Mouse (Mus musculus) neural tube, embryonic 12.5 days (tissue): ENCODE results near the gene Slc35f6. TPM values are rescaled to one million over a fixed set of nuclear protein-coding genes. Genes with fewer than 3 reads are reported as not detected.

Experiments used
- ATAC-seq: fragments of 200-750 bp; cut with Nextera tagmentation; 2 replicates; pipeline ENCODE4 v1.8.0; 2017; ENCODE audit warnings: low read depth, mild to moderate bottlenecking, moderate TSS enrichment, moderate library complexity; ENCODE audit not compliant: low FRiP score
- H3K27ac ChIP-seq: fragments of 300-500 bp; sonication (generic); 2 replicates; pipeline ENCODE4 v1.5.1; 2016
- H3K27me3 ChIP-seq: fragments of 300-500 bp; sonication (generic); replicated peaks from 2 replicates; pipeline ENCODE4 v1.6.1; 2016; ENCODE audit warnings: mild to moderate bottlenecking
- H3K36me3 ChIP-seq: fragments of 300-500 bp; sonication (generic); 2 replicates; pipeline ENCODE4 v1.6.1; 2016; ENCODE audit warnings: mild to moderate bottlenecking
- H3K4me1 ChIP-seq: fragments of 300-500 bp; sonication (generic); 2 replicates; pipeline ENCODE4 v1.6.1; 2016
- H3K4me2 ChIP-seq: fragments of 300-500 bp; sonication (generic); replicated peaks from 2 replicates; pipeline ENCODE4 v1.6.1; 2016; ENCODE audit warnings: mild to moderate bottlenecking
- H3K4me3 ChIP-seq: fragments of 300-500 bp; sonication (generic); 2 replicates; pipeline ENCODE4 v1.5.1; 2016
- H3K9ac ChIP-seq: fragments of 300-500 bp; sonication (generic); 2 replicates; pipeline ENCODE4 v1.6.1; 2016; ENCODE audit warnings: mild to moderate bottlenecking
- H3K9me3 ChIP-seq: fragments of 300-500 bp; sonication (generic); 2 replicates; pipeline ENCODE4 v1.6.1; 2016; ENCODE audit warnings: mild to moderate bottlenecking
- WGBS: fragments of 180-500 bp; shearing (Covaris S2); methylation state at CpG from one replicate; pipeline ENCODE4 v1.1.7; 2016; 5-methylcytosine and 5-hydroxymethylcytosine counted together
- polyA plus RNA-seq: library from polyadenylated mRNA; unstranded; fragments of >200 nt; fragmentation: Nextera tagmentation; extraction: Ambion mirVana; gene quantifications from 2 replicates; pipeline ENCODE4 v1.2.1, GENCODE M21; 2016

Gene Slc35f6
- polyA plus RNA-seq, 1 experiment from 2014 or later, result 25.8 TPM

DNA sequence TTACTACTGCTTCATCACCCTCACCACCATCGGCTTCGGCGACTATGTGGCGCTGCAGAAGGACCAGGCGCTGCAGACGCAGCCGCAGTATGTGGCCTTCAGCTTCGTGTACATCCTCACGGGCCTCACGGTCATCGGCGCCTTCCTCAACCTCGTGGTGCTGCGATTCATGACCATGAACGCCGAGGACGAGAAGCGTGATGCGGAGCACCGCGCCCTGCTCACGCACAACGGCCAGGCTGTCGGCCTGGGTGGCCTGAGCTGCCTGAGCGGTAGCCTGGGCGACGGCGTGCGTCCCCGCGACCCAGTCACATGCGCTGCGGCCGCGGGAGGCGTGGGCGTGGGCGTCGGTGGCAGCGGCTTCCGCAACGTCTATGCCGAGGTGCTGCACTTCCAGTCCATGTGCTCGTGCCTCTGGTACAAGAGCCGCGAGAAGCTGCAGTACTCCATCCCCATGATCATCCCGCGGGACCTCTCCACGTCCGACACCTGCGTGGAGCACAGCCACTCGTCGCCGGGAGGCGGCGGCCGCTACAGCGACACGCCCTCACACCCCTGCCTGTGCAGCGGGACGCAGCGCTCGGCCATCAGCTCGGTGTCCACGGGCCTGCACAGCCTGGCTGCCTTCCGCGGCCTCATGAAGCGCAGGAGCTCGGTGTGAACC lies 25.4 kb upstream of the Slc35f6 start:
- WGBS, result 2% methylated on average over 69 of the region's 69 CpGs
- H3K36me3 ChIP-seq, result no peaks in the 10 kb centered on the region
- peak overlapping the region; percentile 85 for H3K4me2 ChIP-seq
- H3K4me3 ChIP-seq, result peak overlapping the region; percentile 41
- H3K4me1 ChIP-seq, result peaks cover 13% of the 10 kb centered on the region
- H3K27me3 ChIP-seq, result peaks cover 50% of the 10 kb centered on the region
- peak overlapping the region; percentile 52 for H3K9ac ChIP-seq
- H3K9me3 ChIP-seq, result no peaks in the 10 kb centered on the region
- peak; percentile 65 for ATAC-seq
- no peak overlapping the region for H3K27ac ChIP-seq

DNA sequence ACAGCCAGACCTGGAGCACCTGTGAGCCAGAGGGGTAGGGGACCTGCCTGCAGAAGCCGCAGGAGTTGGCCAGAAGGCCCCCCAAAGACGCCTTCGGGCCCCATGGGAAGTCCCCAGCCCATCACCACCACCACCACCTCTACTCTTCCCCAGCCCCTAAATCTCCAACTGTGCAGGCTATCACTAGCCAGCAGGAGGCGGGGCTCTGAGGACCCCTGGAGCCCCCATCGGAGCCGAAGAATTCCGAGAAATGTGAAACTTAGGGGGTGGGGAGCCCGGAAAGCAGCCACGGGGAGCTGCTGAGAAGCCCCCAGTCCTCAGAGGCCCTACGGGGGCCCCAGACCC lies 24.9 kb upstream of the Slc35f6 start:
- Histone ChIP-seq H3K36me3 (no peaks in the 10 kb centered on the region), H3K4me1 (peaks cover 13% of the 10 kb centered on the region), H3K27me3 (peaks cover 48% of the 10 kb centered on the region), H3K9ac (peak overlapping the region; percentile 52), H3K9me3 (no peaks in the 10 kb centered on the region), H3K4me3 (peak overlapping the region; percentile 41), H3K4me2 (peak overlapping the region; percentile 85), H3K27ac (no peak overlapping the region)
- WGBS, result under 1% methylated on average over 10 of the region's 10 CpGs
- ATAC-seq, result 0 out of 2 replicates have a peak, but pooled peaks have one; percentile 17

DNA sequence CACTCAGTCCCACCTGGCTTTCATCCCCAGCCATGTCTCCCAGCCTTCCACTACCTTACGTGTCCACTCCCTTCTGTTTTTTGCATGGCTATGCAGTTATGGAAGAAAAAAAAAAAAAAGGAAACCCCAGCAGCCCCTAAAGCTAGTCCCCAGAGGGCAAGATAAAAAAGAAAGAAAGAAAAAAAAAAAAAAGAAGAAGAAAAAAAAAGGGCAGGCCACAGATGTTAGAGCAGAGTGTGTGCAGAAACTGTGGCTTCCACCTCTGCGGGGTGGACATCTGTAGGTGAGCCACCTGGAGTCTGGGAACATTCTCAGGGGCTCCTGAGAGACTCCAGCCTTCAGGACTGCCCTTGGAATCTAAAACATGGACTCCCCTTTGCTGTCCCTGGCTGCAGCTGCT lies 24.4 kb upstream of the Slc35f6 start:
- Histone ChIP-seq H3K36me3 (no peaks in the 10 kb centered on the region), H3K4me3 (no peak overlapping the region), H3K9me3 (no peaks in the 10 kb centered on the region), H3K27ac (no peak overlapping the region), H3K4me2 (peak overlapping the region; percentile 85; the same call in 1 of the 2 replicates), H3K4me1 (peaks cover 13% of the 10 kb centered on the region), H3K9ac (no peak overlapping the region), H3K27me3 (peaks cover 42% of the 10 kb centered on the region)
- WGBS, result 56% methylated on average over 2 of the region's 2 CpGs
- no peak for ATAC-seq

DNA sequence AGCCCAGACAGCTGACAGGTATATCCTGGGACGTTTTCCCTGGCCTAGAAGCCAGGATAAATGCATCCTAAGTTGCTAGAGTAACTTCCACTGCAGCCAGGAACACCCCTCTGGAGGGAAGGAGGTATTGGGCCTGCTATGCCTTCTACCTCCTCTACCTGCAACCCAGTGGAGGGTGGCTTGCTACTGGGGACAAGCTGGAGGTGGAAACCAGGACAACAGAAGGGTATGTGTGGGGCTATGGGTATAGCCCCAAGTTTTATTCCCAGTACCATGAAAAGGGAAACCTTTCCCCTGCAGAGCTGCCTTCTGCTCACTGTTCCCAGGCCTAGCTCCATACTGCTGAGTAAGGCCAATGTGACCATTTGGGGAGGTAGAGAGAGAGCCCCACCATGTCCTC lies 23.4 kb upstream of the Slc35f6 start:
- no peak for ATAC-seq
- Histone ChIP-seq H3K27ac (no peak overlapping the region), H3K4me1 (peaks cover 13% of the 10 kb centered on the region), H3K36me3 (no peaks in the 10 kb centered on the region), H3K27me3 (peaks cover 37% of the 10 kb centered on the region), H3K4me3 (no peak overlapping the region), H3K9me3 (no peaks in the 10 kb centered on the region), H3K4me2 (no peak overlapping the region), H3K9ac (no peak overlapping the region)
- 31% methylated on average over 1 of the region's 1 CpGs for WGBS

DNA sequence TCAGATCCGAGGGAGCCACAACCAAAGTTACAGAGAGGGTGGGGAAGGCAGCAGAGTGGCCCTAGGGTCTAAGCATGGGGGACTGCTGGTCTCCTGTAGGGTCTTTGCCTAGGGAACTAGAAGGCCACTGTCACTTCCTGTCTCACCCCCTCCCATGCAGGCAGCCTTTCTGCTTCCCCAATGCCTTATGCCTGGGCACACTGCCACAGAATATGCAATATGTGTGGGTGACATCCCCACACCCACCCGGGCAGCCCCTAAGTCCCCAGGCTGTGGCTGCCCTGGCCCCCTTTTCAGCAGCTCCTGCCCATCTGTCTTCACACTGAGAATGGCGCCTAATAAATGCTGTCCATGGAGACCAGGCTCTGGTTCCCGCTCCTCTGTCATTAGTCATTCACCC lies 22.8 kb upstream of the Slc35f6 start:
- H3K4me1 ChIP-seq, result peaks cover 13% of the 10 kb centered on the region
- no peak overlapping the region for H3K9ac ChIP-seq
- no peaks in the 10 kb centered on the region for H3K36me3 ChIP-seq
- ATAC-seq, result no peak
- H3K9me3 ChIP-seq, result no peaks in the 10 kb centered on the region
- H3K4me2 ChIP-seq, result no peak overlapping the region
- H3K27ac ChIP-seq, result no peak overlapping the region
- 46% methylated on average over 4 of the region's 4 CpGs for WGBS
- peaks cover 37% of the 10 kb centered on the region for H3K27me3 ChIP-seq
- no peak overlapping the region for H3K4me3 ChIP-seq

DNA sequence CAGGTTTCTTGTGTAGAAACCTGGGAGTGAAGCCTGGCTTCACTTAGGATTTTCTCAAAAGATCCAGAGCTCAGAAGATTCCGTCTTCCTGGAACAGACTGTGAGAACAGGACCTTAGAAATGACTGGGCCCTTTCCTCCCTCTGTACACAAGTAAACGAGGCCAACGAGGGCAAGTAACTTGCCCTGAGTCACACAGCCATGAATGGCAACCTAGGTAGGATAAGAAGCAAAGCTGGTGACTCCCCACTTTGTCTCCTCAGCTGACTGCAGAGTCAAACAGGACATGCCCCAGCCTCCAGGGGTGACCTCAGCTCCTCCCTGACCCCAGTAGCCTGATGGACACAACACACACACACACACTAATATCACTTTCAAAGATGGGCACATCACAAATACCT lies 22.4 kb upstream of the Slc35f6 start:
- 72% methylated on average over 3 of the region's 3 CpGs for WGBS
- ATAC-seq, result no peak
- Histone ChIP-seq H3K4me1 (peaks cover 13% of the 10 kb centered on the region), H3K36me3 (no peaks in the 10 kb centered on the region), H3K27me3 (peaks cover 37% of the 10 kb centered on the region), H3K9ac (no peak overlapping the region), H3K9me3 (no peaks in the 10 kb centered on the region), H3K4me3 (no peak overlapping the region), H3K4me2 (no peak overlapping the region), H3K27ac (no peak overlapping the region)

DNA sequence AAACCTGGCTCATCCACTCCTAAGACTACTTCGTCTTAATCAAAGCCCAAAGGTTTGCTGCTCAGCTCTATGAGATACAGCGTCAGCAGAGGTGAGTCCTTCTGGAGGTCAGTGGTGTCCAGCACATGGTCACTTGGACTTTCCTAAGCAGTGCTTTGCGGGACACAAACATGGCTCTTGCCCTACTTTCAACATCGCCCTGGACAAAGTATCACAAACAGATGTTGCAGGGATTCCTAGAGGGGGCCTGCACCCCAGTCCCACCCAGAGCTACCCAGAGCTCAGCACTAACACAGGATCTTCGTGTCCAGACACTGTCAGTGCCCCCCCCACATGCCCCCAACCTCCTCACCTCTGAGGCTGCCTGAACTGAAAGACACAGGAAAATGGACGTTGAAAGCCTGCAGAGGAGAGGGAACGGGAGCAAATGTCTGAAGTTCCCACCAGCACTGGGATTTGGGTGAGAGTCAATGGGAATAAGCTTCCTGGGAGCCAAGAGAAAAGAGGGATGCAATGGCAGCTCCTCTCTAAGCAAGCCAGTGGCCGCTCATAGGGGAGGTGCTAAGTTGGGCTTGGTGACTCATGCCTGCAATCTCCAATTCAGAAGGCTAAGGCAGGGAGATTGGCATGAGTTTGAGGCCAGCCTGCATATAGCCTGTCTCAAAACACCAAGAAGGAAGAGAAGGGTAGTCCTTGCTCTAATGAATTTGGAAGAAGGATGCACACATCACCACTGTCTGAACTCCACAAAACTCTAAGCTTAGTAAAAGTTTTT lies 21.2 kb upstream of the Slc35f6 start:
- Histone ChIP-seq H3K4me2 (no peak overlapping the region), H3K4me3 (no peak overlapping the region), H3K4me1 (peaks cover 13% of the 10 kb centered on the region), H3K36me3 (no peaks in the 10 kb centered on the region), H3K27ac (no peak overlapping the region), H3K27me3 (peaks cover 26% of the 10 kb centered on the region), H3K9ac (no peak overlapping the region), H3K9me3 (no peaks in the 10 kb centered on the region)
- WGBS, result 80% methylated on average over 8 of the region's 8 CpGs
- ATAC-seq, result no peak

DNA sequence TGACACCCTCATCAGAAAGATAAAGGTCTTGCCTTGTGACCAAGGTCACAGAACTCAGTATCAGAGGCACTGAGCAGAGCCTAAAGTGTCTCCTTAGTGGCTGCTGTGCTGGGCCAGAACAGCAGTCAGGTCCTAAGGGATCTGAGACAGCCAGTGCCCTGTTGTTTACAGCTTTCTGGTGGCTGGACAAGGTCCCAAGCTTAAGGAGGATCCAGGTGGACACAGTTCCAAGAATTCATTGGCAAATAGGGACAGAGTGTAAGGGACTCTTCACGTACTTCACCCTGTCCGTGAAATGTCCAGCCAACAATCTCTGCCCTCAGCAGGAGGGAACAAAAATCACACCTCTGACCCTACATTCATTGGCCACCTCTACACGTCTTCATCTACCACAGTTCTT lies 19.2 kb upstream of the Slc35f6 start:
- 85% methylated on average over 3 of the region's 3 CpGs for WGBS
- Histone ChIP-seq H3K9ac (no peak overlapping the region), H3K27ac (no peak overlapping the region), H3K36me3 (no peaks in the 10 kb centered on the region), H3K9me3 (no peaks in the 10 kb centered on the region), H3K27me3 (peaks cover 10% of the 10 kb centered on the region), H3K4me2 (no peak overlapping the region), H3K4me3 (no peak overlapping the region), H3K4me1 (no peaks in the 10 kb centered on the region)
- no peak for ATAC-seq

DNA sequence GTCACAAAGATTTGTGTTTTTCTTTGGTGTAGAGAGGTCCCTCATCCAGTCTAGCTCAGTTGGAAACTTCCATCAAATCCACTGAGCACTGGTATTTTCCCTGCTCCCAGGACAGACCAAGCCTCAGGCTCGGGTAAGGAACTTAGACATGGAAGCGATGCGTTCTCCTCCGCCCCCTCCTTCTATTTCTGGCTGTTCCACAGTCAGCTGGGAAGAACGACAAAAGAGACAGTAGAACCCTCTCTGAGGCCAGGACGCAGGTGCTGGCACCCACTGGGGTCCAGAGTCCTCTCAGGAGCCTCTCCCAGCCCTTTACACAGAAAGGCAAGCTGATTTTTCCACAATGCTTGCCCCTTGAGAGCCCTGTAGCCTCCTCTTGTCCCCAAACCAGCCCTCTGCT lies 17.3 kb upstream of the Slc35f6 start:
- H3K4me3 ChIP-seq, result no peak overlapping the region
- H3K9me3 ChIP-seq, result no peaks in the 10 kb centered on the region
- H3K36me3 ChIP-seq, result no peaks in the 10 kb centered on the region
- no peak overlapping the region for H3K9ac ChIP-seq
- no peak overlapping the region for H3K4me2 ChIP-seq
- H3K27me3 ChIP-seq, result no peaks in the 10 kb centered on the region
- ATAC-seq, result no peak
- no peaks in the 10 kb centered on the region for H3K4me1 ChIP-seq
- no peak overlapping the region for H3K27ac ChIP-seq
- 84% methylated on average over 6 of the region's 6 CpGs for WGBS

DNA sequence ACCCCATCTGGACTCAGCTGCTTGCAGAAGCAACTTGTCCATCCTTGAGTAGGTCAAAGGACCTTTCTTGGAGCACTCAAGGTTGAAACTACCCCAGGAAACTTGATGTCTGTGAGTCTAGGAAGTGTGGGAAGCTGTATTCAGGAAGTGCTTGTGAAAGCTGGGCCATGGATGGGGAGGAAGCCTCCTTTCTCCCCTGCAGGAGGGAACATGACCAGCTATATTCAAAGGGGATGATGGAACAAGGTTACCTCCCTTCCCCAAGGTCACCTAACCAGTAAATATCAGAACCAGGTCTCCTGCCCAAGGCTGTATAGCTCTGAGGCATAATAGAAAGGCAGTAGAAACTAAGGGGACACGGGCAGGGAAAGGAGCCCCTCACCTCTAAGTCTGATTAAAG lies 15.6 kb upstream of the Slc35f6 start:
- no peak for ATAC-seq
- Histone ChIP-seq H3K27ac (no peak overlapping the region), H3K4me3 (no peak overlapping the region), H3K9ac (no peak overlapping the region), H3K27me3 (no peaks in the 10 kb centered on the region), H3K4me1 (no peaks in the 10 kb centered on the region), H3K9me3 (no peaks in the 10 kb centered on the region), H3K36me3 (no peaks in the 10 kb centered on the region), H3K4me2 (no peak overlapping the region)
- 69% methylated on average over 1 of the region's 1 CpGs for WGBS

DNA sequence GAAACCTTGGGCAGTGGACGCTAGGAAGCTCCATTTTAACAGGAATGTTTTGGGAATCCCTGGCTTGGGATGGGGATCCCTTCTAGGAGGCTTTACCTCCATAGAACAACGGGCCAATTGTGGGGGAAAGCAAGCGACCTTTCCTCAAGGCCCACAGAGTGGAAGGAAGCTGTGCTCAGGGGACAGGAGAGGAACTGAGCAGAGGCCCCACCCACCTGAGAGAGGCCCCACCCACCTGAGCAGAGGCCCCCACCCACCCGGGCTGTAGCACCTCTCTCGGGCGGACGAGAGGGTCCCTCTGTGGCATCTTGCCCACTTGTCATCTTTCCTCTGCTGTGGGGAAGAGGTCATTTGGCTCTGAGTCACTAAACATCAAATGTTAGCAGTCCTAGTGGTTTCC lies 10.7 kb upstream of the Slc35f6 start:
- Histone ChIP-seq H3K4me3 (no peak overlapping the region), H3K27me3 (no peaks in the 10 kb centered on the region), H3K9me3 (no peaks in the 10 kb centered on the region), H3K36me3 (no peaks in the 10 kb centered on the region), H3K4me1 (no peaks in the 10 kb centered on the region), H3K4me2 (no peak overlapping the region), H3K27ac (no peak overlapping the region), H3K9ac (no peak overlapping the region)
- no peak for ATAC-seq
- 54% methylated on average over 7 of the region's 7 CpGs for WGBS

DNA sequence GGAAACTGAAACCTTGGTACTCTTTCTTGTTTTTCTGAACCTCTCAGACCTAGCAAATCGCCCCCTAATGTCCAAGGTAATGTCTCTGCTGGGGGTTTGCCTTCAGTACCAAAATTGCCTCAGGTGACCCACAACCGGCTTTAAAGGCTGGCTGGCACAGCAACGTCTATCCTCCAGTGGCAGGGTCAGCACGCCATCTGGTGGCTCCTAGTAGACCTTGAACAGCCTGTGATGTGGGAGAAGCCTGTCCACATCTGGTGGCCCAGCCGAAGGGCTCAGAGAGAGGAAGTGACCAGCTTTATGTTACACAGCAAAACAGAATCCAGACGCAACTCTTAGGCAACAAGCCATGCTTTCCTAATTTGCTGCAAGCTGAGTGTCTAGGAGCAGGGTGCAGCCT lies 9.7 kb upstream of the Slc35f6 start:
- Histone ChIP-seq H3K4me1 (no peaks in the 10 kb centered on the region), H3K36me3 (no peaks in the 10 kb centered on the region), H3K27ac (no peak overlapping the region), H3K9ac (no peak overlapping the region), H3K9me3 (no peaks in the 10 kb centered on the region), H3K4me2 (no peak overlapping the region), H3K4me3 (no peak overlapping the region), H3K27me3 (no peaks in the 10 kb centered on the region)
- no peak for ATAC-seq
- WGBS, result 6% methylated on average over 6 of the region's 6 CpGs
